Mouse (Mus musculus) kidney, adult 2 months (tissue): Measurements from ENCODE around the gene Ptprg. TPM values are rescaled to one million over a fixed set of nuclear protein-coding genes. Genes with fewer than 3 reads are reported as not detected.

Experiments used
- DNase-seq: peaks from one replicate; pipeline ENCODE4 v3.0.0; 2021
- H3K27ac ChIP-seq: fragments of 200-500 bp; 2 replicates; pipeline ENCODE4 v1.5.1; 2012; ENCODE audit warnings: low read depth, low read length, control low read depth, inconsistent platforms; ENCODE audit not compliant: insufficient read depth
- H3K27me3 ChIP-seq: fragments of 200-500 bp; replicated peaks from 2 replicates; pipeline ENCODE4 v1.6.1; 2012; ENCODE audit warnings: mild to moderate bottlenecking, moderate library complexity, low read length, inconsistent platforms; ENCODE audit not compliant: control insufficient read depth, insufficient read depth
- H3K36me3 ChIP-seq: fragments of 200-500 bp; 2 replicates; pipeline ENCODE4 v1.6.1; 2012; ENCODE audit warnings: mild to moderate bottlenecking, moderate library complexity, low read length, inconsistent platforms; ENCODE audit not compliant: control insufficient read depth, insufficient read depth
- H3K4me1 ChIP-seq: fragments of 200-500 bp; 2 replicates; pipeline ENCODE4 v1.6.1; 2011; ENCODE audit warnings: low read length; ENCODE audit not compliant: control insufficient read depth, insufficient read depth
- H3K4me3 ChIP-seq: fragments of 200-500 bp; 2 replicates; pipeline ENCODE4 v1.5.1; 2011; ENCODE audit warnings: mild to moderate bottlenecking, low read depth, low read length, control low read depth; ENCODE audit not compliant: insufficient read depth
- CTCF ChIP-seq: fragments of 200-500 bp; conservative IDR thresholded peaks from 2 replicates; pipeline ENCODE4 v1.5.1; 2011; ENCODE audit warnings: low read depth, mild to moderate bottlenecking, control low read depth, low read length, moderate library complexity, mixed read lengths; ENCODE audit not compliant: insufficient read depth, insufficient read length
- POLR2A ChIP-seq: fragments of 200-500 bp; IDR thresholded peaks from one replicate; pipeline ENCODE4 v1.6.1; 2011; ENCODE audit warnings: low read depth, low read length, control low read depth
- whole genome bisulfite sequencing: fragments of 180-500 bp; shearing (Covaris S2); methylation state at CpG from one replicate; pipeline ENCODE4 v1.1.7; 2018; 5-methylcytosine and 5-hydroxymethylcytosine counted together
- polyA plus RNA-seq: library from polyadenylated mRNA; depleted of rRNA; stranded (reverse); fragments of >200 nt; gene quantifications from 2 replicates; pipeline ENCODE4 v1.2.3, GENCODE M21; 2012

Ptprg gene
- polyA plus RNA-seq, 1 experiment = 39.2 TPM

DNA sequence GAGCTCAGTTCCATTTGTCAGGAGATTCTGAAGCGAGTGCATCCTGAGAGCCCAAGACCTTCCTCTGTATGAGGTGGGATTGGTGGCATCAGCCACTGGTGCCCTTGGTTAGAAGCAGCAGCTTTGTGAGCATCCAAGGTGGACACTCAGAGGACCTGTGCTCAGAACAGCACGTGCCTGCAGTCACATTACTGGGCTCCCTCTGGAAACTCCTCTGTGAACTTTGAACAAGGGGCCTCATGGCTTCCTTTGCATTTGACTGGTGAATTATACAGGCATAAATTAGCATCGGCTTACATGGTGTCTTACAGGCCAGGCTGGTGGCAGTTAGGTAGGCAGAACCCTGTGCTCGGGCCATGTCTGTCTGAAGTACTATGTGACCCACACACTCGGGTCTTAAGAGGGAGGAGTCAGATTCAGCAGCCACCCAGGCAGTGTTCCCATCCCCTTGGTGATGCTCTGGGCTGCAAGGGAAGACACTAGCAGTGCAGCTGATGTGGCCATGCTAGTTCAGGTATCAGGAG is 609.1 kb downstream of the Ptprg start:
- TF ChIP-seq CTCF (no peak), POLR2A (no peak)
- DNase-seq = peak; percentile 14
- Histone ChIP-seq H3K36me3 (no peaks in the 10 kb centered on the region), H3K4me3 (no peak overlapping the region), H3K4me1 (no peaks in the 10 kb centered on the region; the same call in 1 of the 2 replicates), H3K27me3 (no peaks in the 10 kb centered on the region), H3K27ac (no peak overlapping the region)
- 55% methylated on average over 5 of the region's 5 CpGs for WGBS

DNA sequence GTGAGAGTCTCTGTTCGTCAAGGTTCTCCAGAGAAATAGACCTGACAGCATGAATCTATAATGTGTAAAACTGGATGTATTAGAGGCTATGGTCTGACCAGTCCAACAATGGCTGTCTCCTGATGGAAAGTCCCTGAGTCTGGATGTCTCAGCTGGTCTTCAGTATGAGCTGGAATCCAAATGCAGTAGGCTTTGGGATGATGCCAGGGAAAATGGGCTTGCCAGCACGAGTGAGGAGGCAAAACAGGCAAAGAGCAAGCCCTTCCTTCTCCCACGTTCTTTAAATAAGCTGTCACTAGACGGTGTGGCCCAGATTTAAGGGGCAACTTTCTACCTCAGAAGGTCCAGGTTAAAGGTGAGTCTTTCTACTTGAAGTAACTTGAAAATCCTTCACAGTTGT is 609.9 kb downstream of the Ptprg start:
- DNase-seq = peak; percentile 17
- Histone ChIP-seq H3K36me3 (no peaks in the 10 kb centered on the region), H3K27me3 (no peaks in the 10 kb centered on the region), H3K4me1 (no peaks in the 10 kb centered on the region; the same call in 1 of the 2 replicates), H3K4me3 (no peak overlapping the region), H3K27ac (no peak overlapping the region)
- WGBS = 58% methylated on average over 4 of the region's 4 CpGs
- TF ChIP-seq POLR2A (no peak), CTCF (no peak)

DNA sequence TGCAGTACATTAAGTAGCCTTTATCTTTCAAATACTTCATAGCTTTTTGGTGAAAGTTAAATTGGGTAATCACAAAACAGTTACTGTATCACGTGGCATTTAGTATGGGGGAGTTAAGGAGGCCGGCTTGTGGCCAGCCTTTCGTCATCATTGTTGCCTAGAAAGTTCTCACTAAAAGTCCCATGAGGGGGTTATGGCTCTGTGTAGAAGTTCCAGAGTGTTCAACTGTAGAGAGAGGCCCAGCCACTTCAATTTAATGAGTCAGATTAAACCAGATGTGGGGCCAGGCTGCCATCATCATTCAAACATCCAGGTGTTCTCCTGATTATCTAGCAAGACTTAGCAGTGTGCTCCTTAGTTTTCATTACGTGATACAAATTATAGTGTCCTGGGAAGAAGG is 613.9 kb downstream of the Ptprg start:
- no peak for TF ChIP-seq CTCF
- no peak for TF ChIP-seq POLR2A
- no peaks in the 10 kb centered on the region for H3K27me3 ChIP-seq
- DNase-seq = no peak
- no peaks in the 10 kb centered on the region; the same call in 1 of the 2 replicates for H3K4me1 ChIP-seq
- H3K4me3 ChIP-seq = no peak overlapping the region
- H3K36me3 ChIP-seq = no peaks in the 10 kb centered on the region
- 77% methylated on average over 4 of the region's 4 CpGs for WGBS
- no peak overlapping the region for H3K27ac ChIP-seq

DNA sequence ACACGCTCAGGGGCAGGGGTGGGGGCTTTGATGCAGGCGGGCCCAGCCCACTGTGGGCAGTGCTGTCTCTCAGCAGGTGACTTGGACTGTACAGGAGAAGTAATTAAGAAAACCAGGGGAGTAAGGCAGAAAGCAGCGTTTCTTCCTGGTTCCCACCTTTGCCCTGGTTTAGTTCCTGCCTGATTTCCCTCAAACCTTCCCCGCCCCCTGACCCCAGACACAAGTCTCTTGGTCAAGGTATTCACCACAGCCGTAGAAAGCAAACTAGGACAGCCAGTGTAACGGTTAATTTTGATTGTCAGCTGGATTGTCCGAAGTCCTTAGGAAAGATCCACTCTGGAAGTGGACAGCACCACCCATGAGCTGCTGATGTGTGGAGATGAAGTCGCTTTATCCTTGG is 614.3 kb downstream of the Ptprg start:
- DNase-seq = peak; percentile 34
- H3K4me1 ChIP-seq = no peaks in the 10 kb centered on the region; the same call in 1 of the 2 replicates
- H3K27ac ChIP-seq = no peak overlapping the region
- H3K4me3 ChIP-seq = no peak overlapping the region
- WGBS = 62% methylated on average over 8 of the region's 8 CpGs
- no peaks in the 10 kb centered on the region for H3K36me3 ChIP-seq
- no peaks in the 10 kb centered on the region for H3K27me3 ChIP-seq
- no peak for TF ChIP-seq POLR2A
- TF ChIP-seq CTCF = no peak

DNA sequence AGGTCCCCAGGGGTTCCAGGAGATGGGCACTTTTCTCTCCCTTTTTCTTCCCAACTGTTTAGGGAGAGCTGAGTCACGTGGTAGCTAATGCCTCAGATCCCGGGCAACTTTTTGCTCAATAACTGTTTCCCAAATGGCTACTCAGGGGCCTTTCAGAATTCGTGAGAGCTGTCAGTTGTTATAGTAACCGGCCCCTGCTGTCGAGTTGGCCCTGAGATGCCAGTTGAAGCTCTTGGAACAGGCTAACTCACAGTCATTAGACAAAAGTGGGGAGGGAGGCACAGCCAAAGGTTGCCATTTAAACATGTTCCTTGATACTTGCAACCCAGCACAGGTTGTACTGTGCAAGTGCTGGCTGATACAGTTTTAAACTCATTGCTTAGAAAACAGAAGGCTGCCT is 624.1 kb downstream of the Ptprg start:
- peak overlapping the region; percentile 72 for H3K27ac ChIP-seq
- H3K27me3 ChIP-seq = no peaks in the 10 kb centered on the region
- H3K36me3 ChIP-seq = no peaks in the 10 kb centered on the region
- peaks cover 7% of the 10 kb centered on the region; the same call in 1 of the 2 replicates for H3K4me1 ChIP-seq
- H3K4me3 ChIP-seq = no peak overlapping the region
- TF ChIP-seq POLR2A = no peak
- TF ChIP-seq CTCF = no peak
- DNase-seq = peak; percentile 25
- WGBS = 34% methylated on average over 5 of the region's 5 CpGs

DNA sequence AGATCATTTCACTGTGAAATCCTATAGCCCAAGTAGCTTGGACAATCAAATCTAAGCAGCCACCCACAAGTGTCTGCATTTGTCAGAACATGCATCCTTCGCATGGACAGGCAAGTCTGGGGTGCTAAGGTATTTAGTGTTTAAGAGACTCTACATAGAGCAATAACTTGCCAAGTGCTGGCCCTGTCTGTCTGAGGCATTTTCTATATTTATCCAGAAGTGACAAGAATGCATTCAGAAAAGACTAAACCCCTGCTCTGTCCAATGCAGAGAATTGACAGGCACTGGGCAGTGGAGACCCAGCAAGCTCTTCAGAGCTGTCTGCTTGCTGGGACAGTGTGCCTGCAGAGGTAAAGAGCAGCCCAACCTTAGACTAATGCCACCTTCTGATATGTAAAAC is 625.3 kb downstream of the Ptprg start:
- no peaks in the 10 kb centered on the region for H3K27me3 ChIP-seq
- 97% methylated on average over 1 of the region's 1 CpGs for WGBS
- DNase-seq = no peak
- no peak overlapping the region for H3K4me3 ChIP-seq
- no peak for TF ChIP-seq POLR2A
- TF ChIP-seq CTCF = no peak
- H3K36me3 ChIP-seq = no peaks in the 10 kb centered on the region
- no peak overlapping the region for H3K27ac ChIP-seq
- H3K4me1 ChIP-seq = peaks cover 7% of the 10 kb centered on the region; the same call in 1 of the 2 replicates

DNA sequence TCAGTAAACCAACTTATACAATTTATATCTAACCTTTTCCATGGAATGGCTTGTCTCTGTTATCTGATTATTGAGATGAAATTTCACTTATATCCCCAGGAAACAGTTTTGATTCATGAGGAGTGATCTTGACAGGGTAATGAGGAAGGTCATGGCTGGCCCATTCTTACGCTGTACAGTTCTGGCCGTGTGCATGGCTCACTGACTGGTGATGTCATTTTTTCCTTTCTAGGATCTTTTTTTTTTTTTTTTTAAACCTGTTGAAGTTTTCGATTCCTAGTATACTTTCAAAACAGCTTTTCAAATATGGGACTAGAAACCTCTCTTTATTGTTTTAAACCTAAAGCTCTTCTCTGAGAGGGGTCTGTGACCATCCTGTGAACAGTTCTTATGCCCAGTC is 626.8 kb downstream of the Ptprg start:
- WGBS = 37% methylated on average over 3 of the region's 3 CpGs
- H3K4me3 ChIP-seq = no peak overlapping the region
- no peak overlapping the region for H3K27ac ChIP-seq
- TF ChIP-seq POLR2A = no peak
- TF ChIP-seq CTCF = no peak
- DNase-seq = no peak
- H3K27me3 ChIP-seq = no peaks in the 10 kb centered on the region
- H3K36me3 ChIP-seq = no peaks in the 10 kb centered on the region
- peaks cover 7% of the 10 kb centered on the region; the same call in 1 of the 2 replicates for H3K4me1 ChIP-seq
